17 mouse cellular contexts compared by ENCODE assay signal in genomic region chr4:7251641-7252040, GRCm38 (mm10).
"Had no signal": no experiment of that assay in that cellular context is flagged by ENCODE, and none has a peak within 500 bp of the region (broad histone marks: within the 10 kb centered on the region; RNA-seq: fewer than 3 reads in every experiment).

No protein-coding gene starts in this region.

- H3K4me2 ChIP-seq: lung, embryonic 15.5 days; midbrain, embryonic 12.5 days; neural tube, embryonic 12.5 days; stomach, embryonic 15.5 days had no signal

- H3K27me3 ChIP-seq: lung, embryonic 15.5 days; megakaryocyte, embryonic 14.5 days; midbrain, embryonic 12.5 days; neural tube, embryonic 12.5 days; stomach, embryonic 15.5 days had no signal

- H3K4me3 ChIP-seq: lung, embryonic 15.5 days; megakaryocyte, embryonic 14.5 days; midbrain, embryonic 12.5 days; neural tube, embryonic 12.5 days; stomach, embryonic 15.5 days had no signal

- H3K9me3 ChIP-seq: lung, embryonic 15.5 days; megakaryocyte, embryonic 14.5 days; midbrain, embryonic 12.5 days; neural tube, embryonic 12.5 days; stomach, embryonic 15.5 days had no signal

- DNase-seq: liver, postnatal 0 days; lung, adult 2 months; lung, postnatal 14 days; lung, postnatal 36 days; midbrain, embryonic 14.5 days; right cerebral cortex, postnatal 14 days; thymus, adult 2 months; thymus, postnatal 25 days; thymus, postnatal 4 days had no signal

- H3K9ac ChIP-seq: liver, postnatal 0 days; lung, embryonic 15.5 days; midbrain, embryonic 12.5 days; neural tube, embryonic 12.5 days; stomach, embryonic 15.5 days had no signal

- H3K4me1 ChIP-seq: lung, embryonic 15.5 days; neural tube, embryonic 12.5 days; stomach, embryonic 15.5 days had no signal

- H3K36me3 ChIP-seq: lung, embryonic 15.5 days; midbrain, embryonic 12.5 days; neural tube, embryonic 12.5 days; stomach, embryonic 15.5 days had no signal

- ATAC-seq: liver, postnatal 0 days; lung, postnatal 0 days had no signal

- H3K27ac ChIP-seq: lung, embryonic 15.5 days; macrophage; midbrain, embryonic 12.5 days; neural tube, embryonic 12.5 days; stomach, embryonic 15.5 days; stomach, postnatal 0 days had no signal
